Mouse (Mus musculus) stomach, postnatal 0 days (tissue): Measurements from ENCODE around the gene Gpr37l1.

Experiments
- CTCF ChIP-seq: IDR thresholded peaks from 2 replicates; pipeline ENCODE4 v1.5.1; 2016; ENCODE audit warnings: antibody characterized with exemption, low read depth, mild to moderate bottlenecking, moderate library complexity
- EP300 ChIP-seq: optimal IDR thresholded peaks from 2 replicates; pipeline ENCODE3; 2016; ENCODE audit warnings: antibody characterized with exemption

DNA sequence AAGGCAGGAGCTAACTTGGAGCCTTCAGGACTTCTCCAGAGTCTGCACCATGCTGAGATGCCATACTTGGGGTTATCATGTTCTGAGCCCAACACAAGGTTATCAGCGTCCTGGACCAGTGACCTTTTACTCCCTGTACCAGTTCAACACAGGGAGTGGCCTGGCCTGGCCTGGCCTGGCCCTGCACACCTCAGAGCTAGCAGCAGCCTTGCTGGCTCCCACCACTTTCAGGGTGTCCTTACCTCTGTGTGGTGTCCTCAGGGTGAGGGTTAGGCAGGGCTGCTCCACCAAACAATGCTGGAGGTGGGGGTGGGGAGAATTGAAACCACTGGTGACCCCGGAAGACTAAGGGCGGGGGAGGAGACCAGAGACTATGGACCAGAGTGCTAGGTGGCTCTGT lies 15.5 kb upstream of the Gpr37l1 start:
- no peak for TF ChIP-seq CTCF
- no peak for TF ChIP-seq EP300
